In genomic region chr11:117625196-117625595, GRCm38 (mm10) we compare ENCODE assay signal across 21 mouse cellular contexts. TPM values are rescaled to one million over a fixed set of nuclear protein-coding genes. Genes with fewer than 3 reads are reported as not detected.
DNase-seq lines count a peak whose midpoint lies in the region; ATAC-seq and TF ChIP-seq lines count a peak whose summit lies in the region.
"Had no signal": no experiment of that assay in that cellular context is flagged by ENCODE, and none has a peak within 500 bp of the region (broad histone marks: within the 10 kb centered on the region; RNA-seq: fewer than 3 reads in every experiment).

No protein-coding gene starts in this region.

- peak overlapping the region; percentile 48; the same call in 1 of the 2 replicates for H3K27ac ChIP-seq in forebrain, embryonic 13.5 days
- no peak overlapping the region for H3K27ac ChIP-seq in forebrain, embryonic 10.5 days
- H3K27ac ChIP-seq in layer of hippocampus, adult 2 months = peak overlapping the region; percentile 82
- peak overlapping the region; percentile 18; the same call in 1 of the 2 replicates for H3K27ac ChIP-seq in neural tube, embryonic 15.5 days (replicated peaks)
- H3K27ac ChIP-seq: embryonic facial prominence, embryonic 12.5 days; heart, adult 2 months; heart, embryonic 13.5 days; hindbrain, embryonic 12.5 days; kidney, postnatal 0 days; left cerebral cortex, adult 2 months; midbrain, embryonic 10.5 days had no signal

- peak; percentile 46 for TF ChIP-seq CTCF in layer of hippocampus, adult 2 months (conservative IDR thresholded peaks at IDR 0.05)

- H3K9ac ChIP-seq in forebrain, embryonic 13.5 days = no peak overlapping the region
- H3K9ac ChIP-seq in neural tube, embryonic 15.5 days (replicated peaks) = no peak overlapping the region
- H3K9ac ChIP-seq: embryonic facial prominence, embryonic 12.5 days; heart, embryonic 13.5 days; hindbrain, embryonic 12.5 days had no signal

- no peak for ATAC-seq in forebrain, embryonic 13.5 days
- no peak for ATAC-seq in neural tube, embryonic 15.5 days (ENCODE audit: low FRiP score)
- ATAC-seq: lung, postnatal 0 days had no signal

- 45% methylated on average over 4 of the region's 4 CpGs for WGBS in forebrain, embryonic 13.5 days
- WGBS in forebrain, embryonic 10.5 days = 89% methylated on average over 4 of the region's 4 CpGs
- 49% methylated on average over 4 of the region's 4 CpGs for WGBS in neural tube, embryonic 15.5 days

- no peaks in the 10 kb centered on the region for H3K9me3 ChIP-seq in forebrain, embryonic 13.5 days (replicated peaks)
- H3K9me3 ChIP-seq in forebrain, embryonic 10.5 days = no peaks in the 10 kb centered on the region
- H3K9me3 ChIP-seq in neural tube, embryonic 15.5 days (replicated peaks) = no peaks in the 10 kb centered on the region
- H3K9me3 ChIP-seq: embryonic facial prominence, embryonic 12.5 days; heart, embryonic 13.5 days; hindbrain, embryonic 12.5 days; midbrain, embryonic 10.5 days had no signal

- DNase-seq in forebrain, embryonic 10.5 days (ENCODE audit: extremely low spot score, low spot score) = no peak
- DNase-seq in layer of hippocampus, adult 2 months (ENCODE audit: low spot score in 2 of 2) = peak in 1 of 2 experiments; percentile 43
- no peak for DNase-seq in layer of hippocampus, postnatal 36 days
- no peak for DNase-seq in neural tube, embryonic 10.5 days (ENCODE audit: extremely low spot score, low spot score)
- DNase-seq in telencephalon, adult 2 months (ENCODE audit: low read depth, low spot score) = peak; percentile 36
- no peak for DNase-seq in adrenal gland, postnatal 4 days (ENCODE audit: low spot score in 2 of 2)
- DNase-seq: adrenal gland, adult 2 months; gastrocnemius, postnatal 36 days; heart, adult 2 months; heart, postnatal 14 days; kidney, adult 2 months; thymus, postnatal 14 days had no signal

- H3K4me3 ChIP-seq in forebrain, embryonic 13.5 days = no peak overlapping the region
- no peak overlapping the region for H3K4me3 ChIP-seq in forebrain, embryonic 10.5 days
- no peak overlapping the region for H3K4me3 ChIP-seq in layer of hippocampus, adult 2 months
- H3K4me3 ChIP-seq in neural tube, embryonic 15.5 days (replicated peaks) = no peak overlapping the region
- H3K4me3 ChIP-seq: embryonic facial prominence, embryonic 12.5 days; heart, adult 2 months; heart, embryonic 13.5 days; hindbrain, embryonic 12.5 days; left cerebral cortex, adult 2 months; midbrain, embryonic 10.5 days had no signal

- H3K36me3 ChIP-seq in forebrain, embryonic 13.5 days (ENCODE audit: poor library complexity, severe bottlenecking) = no peaks in the 10 kb centered on the region
- H3K36me3 ChIP-seq in forebrain, embryonic 10.5 days (replicated peaks) = no peaks in the 10 kb centered on the region
- H3K36me3 ChIP-seq in neural tube, embryonic 15.5 days = no peaks in the 10 kb centered on the region
- H3K36me3 ChIP-seq: embryonic facial prominence, embryonic 12.5 days; heart, embryonic 13.5 days; hindbrain, embryonic 12.5 days; midbrain, embryonic 10.5 days had no signal

- no peak overlapping the region for H3K4me2 ChIP-seq in forebrain, embryonic 13.5 days
- H3K4me2 ChIP-seq in neural tube, embryonic 15.5 days = no peak overlapping the region
- H3K4me2 ChIP-seq: embryonic facial prominence, embryonic 12.5 days; heart, embryonic 13.5 days; hindbrain, embryonic 12.5 days had no signal

- H3K4me1 ChIP-seq in forebrain, embryonic 13.5 days = peaks cover 35% of the 10 kb centered on the region
- peaks cover 33% of the 10 kb centered on the region for H3K4me1 ChIP-seq in forebrain, embryonic 10.5 days
- H3K4me1 ChIP-seq in neural tube, embryonic 15.5 days = peaks cover 38% of the 10 kb centered on the region

- no peaks in the 10 kb centered on the region for H3K27me3 ChIP-seq in forebrain, embryonic 13.5 days
- peaks cover 42% of the 10 kb centered on the region for H3K27me3 ChIP-seq in forebrain, embryonic 10.5 days (ENCODE audit: poor library complexity, severe bottlenecking)
- no peaks in the 10 kb centered on the region for H3K27me3 ChIP-seq in neural tube, embryonic 15.5 days (replicated peaks)

RNA-seq across cellular contexts. Expression of gene Tnrc6c, which starts 28.9 kb away (rescaled TPM):
- polyA plus RNA-seq in forebrain, embryonic 13.5 days (2015; fragmentation: Nextera tagmentation; extraction: Ambion mirVana) = 23.7 and 24.7 TPM in 2 replicates
- 11.3 and 12.0 TPM in 2 replicates for polyA plus RNA-seq in forebrain, embryonic 10.5 days (2016; fragmentation: Nextera tagmentation; extraction: Ambion mirVana)
- 10 to 100 TPM; 74.7 to 82.1 TPM for total RNA-seq in layer of hippocampus, adult 2 months (2021)
- total RNA-seq in layer of hippocampus, postnatal 36 days (2021) = 10 to 100 TPM; 67.5 to 75.6 TPM
- polyA plus RNA-seq in neural tube, embryonic 15.5 days (2015; fragmentation: Nextera tagmentation; extraction: Ambion mirVana) = 20.5 and 23.6 TPM in 2 replicates
- total RNA-seq in adrenal gland, postnatal 4 days (2021) = 10 to 100 TPM; 28.4 to 29.9 TPM
